Mouse (Mus musculus) midbrain, postnatal 0 days (tissue): ENCODE measurements at regions not wholly inside any gene's neighbourhood (a gene's known extent, or its start where the extent isn't known, plus 50 kb on each side); places are given as distances from the start of the nearest gene placed in this dataset.

Experiments
- ATAC-seq: fragments of 200-750 bp; cut with Nextera tagmentation; 2 replicates; pipeline ENCODE4 v1.8.0; 2017; ENCODE audit warnings: moderate number of reproducible peaks, mild to moderate bottlenecking, moderate TSS enrichment, moderate library complexity; ENCODE audit not compliant: low FRiP score
- DNase-seq: peaks from one replicate; pipeline ENCODE4 v3.0.0-alpha.2; 2015; ENCODE audit warnings: low spot score
- H3K27ac ChIP-seq: fragments of 300-500 bp; sonication (generic); 2 replicates; pipeline ENCODE4 v1.5.1; 2014; ENCODE audit warnings: low read depth, mild to moderate bottlenecking, low read length, mixed read lengths
- H3K27me3 ChIP-seq: fragments of 300-500 bp; sonication (generic); 2 replicates; pipeline ENCODE4 v1.6.1; 2014; ENCODE audit warnings: low read length, control low read depth, mixed read lengths; ENCODE audit not compliant: insufficient read depth
- H3K36me3 ChIP-seq: fragments of 300-500 bp; sonication (generic); 2 replicates; pipeline ENCODE4 v1.6.1; 2014; ENCODE audit warnings: low read length, control low read depth, mixed read lengths; ENCODE audit not compliant: insufficient read depth
- H3K4me1 ChIP-seq: fragments of 300-500 bp; sonication (generic); 2 replicates; pipeline ENCODE4 v1.6.1; 2014; ENCODE audit warnings: mild to moderate bottlenecking, control low read depth, antibody characterized with exemption, low read length, mixed read lengths; ENCODE audit not compliant: insufficient read depth
- H3K4me2 ChIP-seq: fragments of 300-500 bp; sonication (generic); 2 replicates; pipeline ENCODE4 v1.6.1; 2014; ENCODE audit warnings: low read depth, mild to moderate bottlenecking, low read length, mixed read lengths; ENCODE audit not compliant: poor library complexity, severe bottlenecking
- H3K4me3 ChIP-seq: fragments of 300-500 bp; sonication (generic); 2 replicates; pipeline ENCODE4 v1.5.1; 2014; ENCODE audit warnings: low read depth, mild to moderate bottlenecking, low read length, moderate library complexity
- H3K9ac ChIP-seq: fragments of 300-500 bp; sonication (generic); replicated peaks from 2 replicates; pipeline ENCODE4 v1.6.1; 2014; ENCODE audit warnings: mild to moderate bottlenecking, low read length, moderate library complexity, mixed read lengths; ENCODE audit not compliant: poor library complexity, severe bottlenecking
- H3K9me3 ChIP-seq: fragments of 300-500 bp; sonication (generic); 2 replicates; pipeline ENCODE4 v1.6.1; 2016; ENCODE audit warnings: low read length, control low read depth
- CTCF ChIP-seq: IDR thresholded peaks from 2 replicates; pipeline ENCODE4 v1.5.1; 2016; ENCODE audit warnings: antibody characterized with exemption, mild to moderate bottlenecking
- WGBS: fragments of 180-500 bp; shearing (Covaris S2); extraction: QIAGEN DNeasy Blood & Tissue Kit; methylation state at CpG from one replicate; pipeline ENCODE4 v1.1.7; 2014; 5-methylcytosine and 5-hydroxymethylcytosine counted together

DNA sequence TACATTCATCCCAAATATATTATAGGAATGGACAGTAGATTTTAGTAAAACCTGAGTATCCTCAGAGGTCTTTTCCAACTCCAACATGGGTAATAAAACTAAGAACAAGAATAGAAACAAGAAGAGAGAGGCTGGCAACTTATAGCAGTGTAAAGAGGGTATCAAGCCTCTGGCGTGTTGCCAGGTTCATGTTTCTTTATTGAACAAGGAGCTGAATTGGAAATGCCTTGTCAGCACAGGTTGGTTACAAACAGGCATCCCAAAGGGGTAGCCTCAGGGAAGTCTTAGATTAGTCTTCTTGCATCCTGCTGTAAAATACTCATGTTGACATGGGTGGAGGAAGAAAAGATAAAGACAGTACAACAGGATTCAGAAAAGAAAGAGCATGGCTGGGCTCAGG, 213.6 kb upstream of the Pfkp start:
- H3K27me3 ChIP-seq: no peaks in the 10 kb centered on the region
- no peak for ATAC-seq
- H3K4me1 ChIP-seq: no peaks in the 10 kb centered on the region
- no peaks in the 10 kb centered on the region for H3K9me3 ChIP-seq
- H3K9ac ChIP-seq: no peak overlapping the region
- no peak for TF ChIP-seq CTCF
- no peak overlapping the region for H3K4me2 ChIP-seq
- H3K27ac ChIP-seq: no peak overlapping the region
- H3K36me3 ChIP-seq: no peaks in the 10 kb centered on the region
- no peak overlapping the region for H3K4me3 ChIP-seq
- 80% methylated on average over 1 of the region's 1 CpGs for WGBS
- no peak for DNase-seq

GRCm38 (mm10) chr13:6859551-6859950, 211.0 kb upstream of the Pfkp start:
- ATAC-seq: no peak
- no peak for TF ChIP-seq CTCF

GRCm38 (mm10) chr13:6855199-6856148, 206.9 kb upstream of the Pfkp start:
- H3K9me3 ChIP-seq: no peaks in the 10 kb centered on the region
- no peak for TF ChIP-seq CTCF
- WGBS: 36% methylated on average over 10 of the region's 10 CpGs
- ATAC-seq (no peak), DNase-seq (no peak)
- no peaks in the 10 kb centered on the region for H3K27me3 ChIP-seq
- no peak overlapping the region for H3K4me2 ChIP-seq
- no peak overlapping the region for H3K4me3 ChIP-seq
- H3K9ac ChIP-seq: no peak overlapping the region
- no peak overlapping the region for H3K27ac ChIP-seq
- H3K36me3 ChIP-seq: no peaks in the 10 kb centered on the region
- H3K4me1 ChIP-seq: no peaks in the 10 kb centered on the region

More at GRCm38 (mm10) chr13:6859551-6859950, 211.0 kb upstream of the Pfkp start:
- no peak for DNase-seq
- Histone ChIP-seq H3K27ac (no peak overlapping the region), H3K9ac (no peak overlapping the region), H3K9me3 (no peaks in the 10 kb centered on the region), H3K4me2 (no peak overlapping the region), H3K4me3 (no peak overlapping the region), H3K36me3 (no peaks in the 10 kb centered on the region), H3K27me3 (no peaks in the 10 kb centered on the region), H3K4me1 (no peaks in the 10 kb centered on the region)
- 91% methylated on average over 3 of the region's 3 CpGs for WGBS

- WGBS: 95% methylated on average over 5 of the region's 5 CpGs
- no peak overlapping the region for H3K4me3 ChIP-seq
- no peaks in the 10 kb centered on the region for H3K9me3 ChIP-seq
- ATAC-seq (no peak), DNase-seq (no peak)
- H3K4me2 ChIP-seq: no peak overlapping the region
- no peaks in the 10 kb centered on the region for H3K4me1 ChIP-seq
- TF ChIP-seq CTCF: no peak
- no peaks in the 10 kb centered on the region for H3K27me3 ChIP-seq
- H3K36me3 ChIP-seq: no peaks in the 10 kb centered on the region
- no peak overlapping the region for H3K9ac ChIP-seq
- no peak overlapping the region for H3K27ac ChIP-seq
Observed at GRCm38 (mm10) chr13:6837446-6837845, 188.9 kb upstream of the Pfkp start.

GRCm38 (mm10) chr13:6837075-6837422, 188.5 kb upstream of the Pfkp start:
- WGBS: 53% methylated on average over 1 of the region's 1 CpGs

DNA sequence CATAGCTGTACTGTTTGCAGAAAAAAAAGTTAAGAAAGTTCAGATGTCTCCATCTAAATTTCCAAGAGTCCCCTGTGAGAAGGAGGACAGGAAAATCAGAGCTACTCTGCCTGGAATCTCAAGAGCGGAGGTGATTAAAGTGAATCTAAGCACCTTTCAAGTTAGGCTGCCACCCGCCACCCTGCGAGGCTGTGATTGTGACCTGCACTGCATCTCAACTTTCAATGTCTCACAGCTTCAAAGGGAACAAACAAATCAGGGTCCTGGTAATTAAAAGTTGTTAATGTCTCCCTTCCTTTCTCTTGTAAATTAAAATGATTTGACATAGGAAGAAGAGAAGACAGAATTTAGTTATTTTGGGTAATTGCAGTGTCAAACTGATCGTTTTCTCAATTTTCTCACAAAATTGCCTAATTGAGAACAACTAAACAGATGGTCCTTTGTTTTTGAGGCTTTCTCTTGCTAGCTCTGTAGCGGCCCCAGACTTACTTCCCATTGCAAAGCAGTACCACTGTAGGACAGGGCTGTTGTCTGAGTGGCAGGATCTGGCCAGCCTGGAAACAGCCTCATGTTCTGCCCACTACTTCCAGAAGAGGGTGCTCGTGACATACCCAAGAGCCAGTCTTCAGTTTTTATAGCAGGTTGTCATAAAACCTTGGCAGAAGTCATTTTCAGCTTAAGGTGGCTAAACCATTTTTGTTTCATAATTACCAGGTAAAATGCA, 187.9 kb upstream of the Pfkp start:
- ATAC-seq (peak; percentile 84), DNase-seq (peak; percentile 79)
- peak; percentile 96 for TF ChIP-seq CTCF
- Histone ChIP-seq H3K27ac (no peak overlapping the region), H3K36me3 (no peaks in the 10 kb centered on the region), H3K4me3 (no peak overlapping the region), H3K4me2 (no peak overlapping the region), H3K4me1 (no peaks in the 10 kb centered on the region), H3K9ac (no peak overlapping the region), H3K9me3 (no peaks in the 10 kb centered on the region), H3K27me3 (no peaks in the 10 kb centered on the region)
- WGBS: 39% methylated on average over 6 of the region's 6 CpGs

More at GRCm38 (mm10) chr13:6837075-6837422, 188.5 kb upstream of the Pfkp start:
- Histone ChIP-seq H3K27ac (no peak overlapping the region), H3K4me2 (no peak overlapping the region), H3K4me3 (no peak overlapping the region), H3K36me3 (no peaks in the 10 kb centered on the region), H3K27me3 (no peaks in the 10 kb centered on the region), H3K4me1 (no peaks in the 10 kb centered on the region), H3K9me3 (no peaks in the 10 kb centered on the region), H3K9ac (no peak overlapping the region)
- ATAC-seq (no peak; the same call in 1 of the 2 replicates), DNase-seq (no peak)
- no peak for TF ChIP-seq CTCF
